Mouse (Mus musculus): ENCODE data around the gene Fgr.

DNA sequence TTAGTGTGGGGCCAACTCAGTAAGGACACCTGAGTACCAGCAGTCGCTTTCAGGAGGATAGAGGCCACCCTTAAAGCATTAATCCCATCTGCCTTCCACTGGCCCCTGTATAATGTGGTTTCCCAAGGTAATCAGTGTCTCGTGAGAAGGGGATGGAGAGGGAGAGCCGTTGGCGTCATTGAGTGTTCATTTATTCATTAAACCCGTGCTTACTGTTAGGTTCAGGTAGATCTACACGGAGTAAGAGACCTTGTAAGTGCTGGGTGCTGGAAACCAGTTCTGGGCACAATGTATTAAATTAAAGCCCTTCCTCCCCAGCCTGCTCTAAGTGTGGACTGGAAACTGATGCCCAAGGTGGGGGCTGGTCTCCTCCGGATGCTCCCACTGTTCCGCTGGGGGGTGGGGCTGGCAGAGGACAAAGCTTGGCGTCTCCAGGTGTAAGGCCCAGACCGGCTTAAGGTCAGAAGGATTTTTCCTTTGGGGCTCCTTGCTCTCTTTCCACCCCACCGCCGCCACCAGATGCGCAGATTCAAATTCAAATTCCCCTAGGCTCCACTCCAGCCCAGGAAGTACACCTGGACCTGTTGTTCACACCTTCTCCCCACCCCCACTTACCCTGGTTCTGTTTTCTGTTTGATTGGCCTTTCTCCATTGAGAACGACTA lies 66.5 kb downstream of the Fgr start:
- TF ChIP-seq CTCF (IDR thresholded peaks at IDR 0.05; ENCODE audit: extremely low read depth, insufficient read depth, low read length), result no peak
- TF ChIP-seq POLR2A (IDR thresholded peaks at IDR 0.05; ENCODE audit: extremely low read depth, insufficient read depth, low read length), result no peak

Measured in cortical plate, adult 2 months (tissue).